Mouse (Mus musculus): ENCODE results near the gene Aloxe3.

The Aloxe3 gene

GRCm38 (mm10) chr11:69109032-69109900 lies 16.4 kb upstream of the Aloxe3 start:
- DNase-seq: peak in 1 of 2 experiments; percentile 16

DNA sequence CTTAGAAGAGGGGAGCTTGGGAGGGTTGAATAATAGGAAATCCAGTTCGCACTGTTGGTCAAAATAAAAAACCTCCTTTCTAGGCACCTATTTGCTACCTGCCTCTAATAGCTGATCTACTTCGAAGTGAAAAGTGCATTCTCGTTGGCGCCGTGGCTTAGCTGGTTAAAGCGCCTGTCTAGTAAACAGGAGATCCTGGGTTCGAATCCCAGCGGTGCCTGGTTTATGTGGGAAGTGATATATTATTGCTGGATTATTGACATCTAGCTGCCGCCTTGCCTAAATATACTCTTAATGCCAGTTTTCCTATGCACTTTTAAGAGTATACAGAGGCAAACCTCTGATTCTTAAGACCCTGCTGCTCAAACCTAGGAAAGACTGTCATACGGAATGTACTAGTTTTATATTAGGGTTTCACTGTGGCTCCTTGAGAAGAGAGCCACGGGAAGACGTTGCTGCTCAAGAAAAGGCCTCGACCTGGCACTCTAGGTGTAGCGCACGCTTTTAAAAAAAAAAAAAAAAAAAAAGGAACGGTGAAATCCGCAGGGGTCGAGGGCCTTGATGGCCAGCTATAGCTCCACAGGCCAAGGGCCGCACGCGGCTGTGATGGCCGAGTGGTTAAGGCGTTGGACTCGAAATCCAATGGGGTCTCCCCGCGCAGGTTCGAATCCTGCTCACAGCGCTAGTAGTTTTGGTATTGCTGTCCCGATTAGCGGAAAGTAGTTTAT lies 15.2 kb upstream of the Aloxe3 start:
- peak; percentile 92 to 96 for DNase-seq

DNA sequence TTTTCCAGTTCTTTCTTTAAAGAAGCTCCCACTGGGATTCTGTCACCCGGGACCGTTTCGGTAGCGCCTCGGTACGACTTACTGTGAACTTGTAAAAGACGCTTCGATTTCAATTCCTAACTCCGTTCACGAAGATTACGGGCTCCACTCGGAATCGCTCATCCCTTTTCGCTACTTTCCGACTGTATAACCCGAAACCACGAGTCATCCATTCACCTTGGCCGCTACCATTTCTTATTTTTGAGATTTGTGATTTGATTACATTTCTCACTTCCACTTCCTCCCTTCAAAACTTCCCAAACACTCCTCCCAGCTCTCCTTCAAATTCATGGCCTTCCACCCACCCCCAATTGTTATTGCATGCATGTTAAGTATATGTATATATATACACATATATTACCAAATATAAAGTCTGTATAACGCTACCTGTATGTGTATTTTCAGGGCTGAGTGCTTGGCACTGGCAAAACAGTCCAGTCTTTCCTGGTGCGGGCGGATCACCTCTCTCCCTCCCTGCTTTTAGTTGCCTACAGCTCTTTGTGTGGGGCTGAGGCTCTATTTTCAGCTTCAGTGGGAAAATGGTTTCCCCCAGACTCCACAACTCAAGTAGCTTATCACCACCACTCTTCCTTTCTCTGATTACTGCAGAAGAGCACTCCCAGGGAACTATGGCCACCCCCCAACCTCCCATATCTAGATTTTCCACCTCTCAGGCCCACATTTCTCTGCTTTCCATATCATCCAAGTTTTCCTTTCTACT lies 14.5 kb upstream of the Aloxe3 start:
- no peak for DNase-seq

DNA sequence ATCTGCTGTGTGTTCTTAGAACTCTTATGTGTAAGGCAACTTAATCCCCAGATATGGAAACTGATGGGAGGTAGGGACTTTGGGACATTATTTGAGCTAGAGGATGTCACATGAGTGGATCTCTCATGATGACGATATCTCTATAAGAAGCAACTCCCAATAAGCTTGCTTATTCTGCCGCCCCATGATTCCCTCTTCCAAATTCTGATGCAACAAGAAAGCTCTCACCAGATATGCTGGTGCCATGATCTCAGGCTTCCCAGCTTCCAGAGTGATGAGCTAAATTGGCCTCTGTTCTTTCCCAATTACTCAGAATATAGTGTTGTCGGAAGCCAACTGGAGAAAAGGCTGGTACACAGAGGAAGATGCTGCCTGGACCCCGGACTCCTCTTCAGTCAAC lies 13.8 kb upstream of the Aloxe3 start:
- no peak for DNase-seq

DNA sequence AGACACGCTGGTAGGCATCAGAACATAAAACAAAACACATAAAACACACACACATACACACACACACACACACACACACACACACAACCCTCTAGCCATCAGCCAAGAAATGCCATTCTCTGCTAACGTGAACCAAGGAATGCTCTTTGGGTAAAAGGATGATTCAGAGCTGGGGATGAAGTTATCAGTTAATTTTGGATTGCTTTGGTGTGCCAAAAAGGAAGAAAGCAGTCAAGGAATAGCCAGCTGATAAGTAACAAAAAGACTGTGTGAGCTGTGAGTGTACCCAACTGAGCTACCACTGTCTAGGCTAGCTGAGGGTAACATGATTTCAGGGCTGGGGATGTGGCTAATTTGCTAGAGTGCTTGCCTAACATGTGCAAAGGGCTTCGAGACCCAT lies 11.7 kb upstream of the Aloxe3 start:
- no peak for DNase-seq

DNA sequence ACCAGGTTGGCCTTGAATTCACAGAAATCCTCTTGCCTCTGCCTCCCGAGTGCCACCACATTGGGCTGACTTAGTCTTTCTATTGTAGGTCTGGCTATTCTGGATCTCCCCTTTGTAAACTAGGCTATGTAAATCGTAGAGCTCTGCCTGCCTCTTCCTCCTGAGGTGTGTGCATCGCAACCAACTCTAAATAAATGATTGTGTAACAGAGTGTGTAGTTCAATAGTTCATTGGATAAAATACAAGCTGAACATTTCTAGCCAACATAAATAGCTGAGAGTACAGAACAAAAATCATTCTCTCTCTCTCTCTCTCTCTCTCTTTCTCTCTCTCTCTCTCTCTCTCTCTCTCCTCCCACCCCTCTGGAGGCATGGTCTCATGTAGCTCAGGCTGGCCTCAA lies 11.1 kb upstream of the Aloxe3 start:
- DNase-seq: no peak

GRCm38 (mm10) chr11:69116843-69117242 lies 8.9 kb upstream of the Aloxe3 start:
- no peak for DNase-seq

DNA sequence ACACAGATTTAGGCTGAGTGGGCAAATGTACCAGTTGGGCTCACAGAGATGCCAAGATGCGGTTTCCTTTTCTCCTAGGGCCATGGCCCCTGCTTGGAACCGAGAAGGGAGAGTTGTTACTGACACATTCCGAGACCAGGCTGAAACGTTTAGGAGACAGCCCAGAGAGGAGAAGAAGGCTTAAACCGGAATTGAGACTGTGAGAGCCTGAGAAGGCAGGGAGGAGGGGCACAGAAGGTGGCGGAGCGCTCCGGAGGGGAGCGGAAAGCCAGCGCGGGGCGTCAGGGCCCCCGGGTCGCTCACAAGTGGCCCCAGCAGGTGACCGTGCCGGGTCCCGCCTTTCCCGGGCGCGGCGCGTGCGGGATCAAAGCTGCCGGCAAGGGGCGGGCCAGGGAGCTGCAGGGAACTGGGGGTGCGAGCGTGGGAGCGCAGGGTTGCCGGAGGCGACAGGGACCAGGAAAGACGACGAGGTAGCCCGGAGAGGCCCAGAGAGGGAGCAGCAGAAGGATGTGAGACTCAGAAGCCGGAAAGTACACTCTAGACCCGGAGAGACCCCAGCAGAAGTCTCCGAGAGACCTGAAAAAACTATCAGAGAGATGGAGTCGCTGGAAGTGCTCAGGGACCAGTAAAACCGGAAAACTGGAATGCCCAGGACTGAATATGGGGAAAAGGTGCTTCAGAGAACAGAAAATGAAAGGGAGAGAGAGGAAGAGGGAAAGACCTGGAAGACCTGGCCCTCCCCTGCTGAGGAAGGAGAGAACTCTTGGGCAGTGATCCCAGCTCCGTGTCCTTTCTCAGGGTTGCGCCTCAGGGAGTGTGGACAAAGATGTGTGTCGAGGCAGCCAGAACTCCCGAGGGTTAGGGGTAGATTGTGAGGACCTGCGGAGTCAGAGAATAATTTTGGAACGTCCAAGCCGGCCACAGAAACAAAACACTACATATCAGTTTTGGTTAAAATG lies 7.7 kb upstream of the Aloxe3 start:
- DNase-seq: peak; percentile 78 to 81

- DNase-seq: peak; percentile 72 to 91
Measured at GRCm38 (mm10) chr11:69118765-69119164, 6.9 kb upstream of the Aloxe3 start.

DNA sequence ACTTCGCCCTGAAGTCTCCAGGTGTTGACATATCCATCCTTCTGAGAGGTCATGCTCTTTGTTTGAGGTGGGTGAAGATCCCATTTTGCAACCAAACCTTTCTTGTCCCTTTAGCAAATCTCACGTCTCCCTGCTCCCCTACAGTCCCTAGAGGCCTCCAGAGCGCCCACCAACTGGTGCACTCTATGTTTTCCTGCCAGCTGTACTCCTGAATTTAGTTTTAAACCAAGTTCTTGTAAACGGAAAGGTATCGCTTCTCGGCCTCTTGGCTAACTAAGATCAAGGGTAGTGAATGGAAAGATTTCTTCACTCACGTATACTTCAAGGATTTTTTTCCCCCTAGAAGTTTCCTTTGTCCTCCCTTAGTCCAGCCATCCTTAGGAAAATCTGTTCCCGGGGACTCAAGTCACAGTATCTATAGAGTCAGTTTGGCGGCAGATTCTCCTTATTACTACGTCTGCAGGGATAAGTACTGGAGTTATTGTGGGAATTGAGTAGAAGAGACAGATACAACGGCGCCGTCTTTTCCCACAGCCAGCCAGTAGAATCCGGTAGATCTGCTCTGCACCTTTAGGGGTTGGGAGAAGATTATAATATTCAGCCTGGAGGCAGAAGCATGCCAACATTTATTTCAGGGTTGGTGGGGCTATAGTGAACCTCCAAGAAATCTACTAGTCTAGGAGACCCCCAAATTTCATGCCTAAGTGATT lies 6.1 kb upstream of the Aloxe3 start:
- DNase-seq: no peak

GRCm38 (mm10) chr11:69120221-69121000 lies 5.3 kb upstream of the Aloxe3 start, which contains the start of gene Hes7:
Gene Hes7, plus strand, starts transcription at chr11:69120404.
- DNase-seq: peak in 1 of 2 experiments; percentile 46

GRCm38 (mm10) chr11:69121001-69121740 lies 4.5 kb upstream of the Aloxe3 start:
- DNase-seq: peak in 1 of 2 experiments; percentile 45

- no peak for DNase-seq
Measured at GRCm38 (mm10) chr11:69121741-69122335, 3.9 kb upstream of the Aloxe3 start.

GRCm38 (mm10) chr11:69122336-69122951 lies 3.3 kb upstream of the Aloxe3 start, which contains the start of gene 9130213A22Rik:
Gene 9130213A22Rik, minus strand, starts transcription at chr11:69122589.
- DNase-seq: peak; percentile 94 to 95

DNA sequence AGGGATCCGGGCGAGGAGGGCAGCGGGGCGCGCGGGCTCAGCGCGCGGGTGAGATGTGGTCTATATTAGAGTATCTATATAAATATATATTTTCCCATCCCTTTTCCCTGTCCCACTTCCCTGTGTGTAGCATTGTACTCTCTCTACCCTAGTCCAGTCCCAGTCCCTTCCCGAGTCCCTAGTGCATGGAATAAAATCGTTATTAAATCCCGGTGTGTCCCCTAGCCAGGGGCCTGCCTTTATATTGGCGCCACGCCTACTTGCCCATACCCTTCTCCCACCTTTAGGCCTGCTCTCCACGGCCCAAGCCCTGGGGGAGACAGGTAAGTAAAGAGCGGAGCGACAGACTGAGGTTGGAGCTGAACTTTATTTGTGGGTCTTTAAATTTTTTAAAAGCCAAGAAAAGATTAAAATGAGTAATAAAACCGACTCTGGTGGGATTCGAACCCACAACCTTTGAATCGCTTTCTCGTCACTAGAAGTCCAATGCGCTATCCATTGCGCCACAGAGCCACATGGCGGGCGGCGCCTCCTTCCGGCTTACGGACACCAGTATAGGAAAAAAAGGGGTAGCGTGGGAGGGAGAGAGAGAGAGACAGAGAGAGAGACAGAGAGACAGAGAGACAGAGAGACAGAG lies 2.5 kb upstream of the Aloxe3 start:
- DNase-seq: peak; percentile 92 to 93

DNA sequence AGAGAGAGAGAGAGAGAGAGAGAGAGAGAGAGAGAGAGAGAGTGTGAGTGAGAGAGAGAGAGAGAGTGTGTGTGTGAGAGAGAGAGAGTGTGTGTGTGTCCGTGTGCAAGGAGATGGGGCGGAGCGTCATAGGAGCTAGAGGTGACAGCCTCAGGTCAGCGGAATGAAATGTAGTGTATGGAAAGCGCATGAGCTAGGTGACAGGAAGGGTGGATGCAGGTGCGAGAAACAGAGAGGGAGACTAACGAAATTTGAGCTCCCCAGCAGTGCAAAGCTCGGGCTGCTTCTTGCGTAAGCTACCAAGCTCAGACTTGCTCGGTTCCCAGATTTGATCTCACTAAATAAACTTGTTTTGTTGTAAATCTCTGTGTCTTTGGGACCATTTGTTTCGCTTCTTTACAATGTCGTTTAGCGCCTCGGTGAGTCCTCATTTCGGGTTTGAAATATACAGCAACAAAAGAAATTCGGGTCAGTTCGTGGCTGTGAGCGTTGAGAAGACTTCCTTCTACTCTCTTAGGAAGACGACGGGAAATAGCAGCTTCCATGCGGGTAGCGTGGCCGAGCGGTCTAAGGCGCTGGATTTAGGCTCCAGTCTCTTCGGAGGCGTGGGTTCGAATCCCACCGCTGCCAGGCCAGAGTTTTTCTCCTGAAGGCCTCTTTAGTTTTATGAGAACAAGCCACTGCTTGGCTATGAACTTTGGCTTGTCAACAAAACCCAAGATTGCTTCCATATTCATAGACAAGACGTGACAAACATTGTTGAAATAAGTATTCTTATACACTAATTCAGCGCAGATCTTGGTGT lies 1.8 kb upstream of the Aloxe3 start:
- peak; percentile 89 to 90 for DNase-seq

- peak in 1 of 2 experiments; percentile 75 for DNase-seq
Measured at GRCm38 (mm10) chr11:69124498-69124847, 1.2 kb upstream of the Aloxe3 start.
